Mouse (Mus musculus): ENCODE data around the gene Surf1. TPM values are rescaled to one million over a fixed set of nuclear protein-coding genes. Genes with fewer than 3 reads are reported as not detected.
"Not testable (repeated sequence)": the region's sequence is repeated elsewhere in the genome, so short reads cannot be mapped to it uniquely, and the experiment has no call there.

Surf1 gene
- polyA plus RNA-seq, 1 experiment, result 38.8 TPM

- no peak for TF ChIP-seq CTCF (IDR thresholded peaks at IDR 0.05; ENCODE audit: borderline replicate concordance, insufficient read depth, low read length)
- peak; percentile 73 for TF ChIP-seq POLR2A (IDR thresholded peaks at IDR 0.05; ENCODE audit: low read depth, low read length)
Observed at GRCm38 (mm10) chr2:26902467-26903220, 13.7 kb downstream of the Surf1 start, which contains the start of gene Surf6. Gene Surf6, minus strand, starts transcription at chr2:26902879.

DNA sequence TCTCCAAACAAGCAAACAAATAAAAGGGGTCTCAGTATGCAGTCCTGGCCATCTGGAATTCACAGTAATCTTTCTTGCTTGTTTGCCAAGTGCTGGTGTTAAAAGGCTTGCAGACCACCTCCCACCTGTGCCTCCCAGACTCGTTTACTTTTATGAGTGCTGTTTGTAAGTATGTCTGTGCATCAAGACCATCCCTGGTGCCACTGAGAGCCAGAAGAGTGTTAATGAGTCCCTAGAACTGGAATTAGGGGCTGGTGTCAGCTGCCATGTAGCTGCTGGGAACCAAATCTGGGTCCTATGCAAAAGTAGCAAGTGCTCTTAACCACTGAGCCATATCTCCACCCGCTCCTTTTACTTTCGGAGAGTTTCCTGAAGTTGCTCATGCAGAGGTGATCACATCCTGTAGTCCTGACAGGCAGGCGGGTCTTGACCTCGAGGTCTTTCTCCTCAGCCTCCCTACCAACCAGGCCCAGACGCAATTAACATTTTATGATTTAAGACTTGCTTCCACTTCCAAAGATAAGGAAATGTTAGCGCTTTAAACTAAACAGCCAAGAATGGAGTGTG is 14.4 kb downstream of the Surf1 start:
- Histone ChIP-seq H3K27ac (ENCODE audit: insufficient read depth, low read length) (peak overlapping the region; percentile 38; the same call in 1 of the 2 replicates), H3K4me3 (ENCODE audit: insufficient read depth, low read length) (peak overlapping the region; percentile 89), H3K4me1 (ENCODE audit: control insufficient read depth, insufficient read depth, low read length) (peaks cover 8% of the 10 kb centered on the region; the same call in 1 of the 2 replicates)
- TF ChIP-seq POLR2A (IDR thresholded peaks at IDR 0.05; ENCODE audit: low read depth, low read length) (no peak), CTCF (IDR thresholded peaks at IDR 0.05; ENCODE audit: borderline replicate concordance, insufficient read depth, low read length) (no peak)

More at GRCm38 (mm10) chr2:26902467-26903220, 13.7 kb downstream of the Surf1 start, which contains the start of gene Surf6:
- Histone ChIP-seq H3K4me1 (ENCODE audit: control insufficient read depth, insufficient read depth, low read length) (peaks cover 8% of the 10 kb centered on the region; the same call in 1 of the 2 replicates), H3K27ac (ENCODE audit: insufficient read depth, low read length) (peak within 1 kb of the TSS; percentile 89), H3K4me3 (ENCODE audit: insufficient read depth, low read length) (peak within 1 kb of the TSS; percentile 89)

- H3K4me1 ChIP-seq (ENCODE audit: control insufficient read depth, insufficient read depth, low read length), result peaks cover 8% of the 10 kb centered on the region; the same call in 1 of the 2 replicates
- H3K27ac ChIP-seq (ENCODE audit: insufficient read depth, low read length), result peak overlapping the region; percentile 42; the same call in 1 of the 2 replicates
- TF ChIP-seq CTCF (IDR thresholded peaks at IDR 0.05; ENCODE audit: borderline replicate concordance, insufficient read depth, low read length) (no peak), POLR2A (IDR thresholded peaks at IDR 0.05; ENCODE audit: low read depth, low read length) (no peak)
- H3K4me3 ChIP-seq (ENCODE audit: insufficient read depth, low read length), result no peak overlapping the region
Observed at GRCm38 (mm10) chr2:26900731-26901130, 15.6 kb downstream of the Surf1 start.

- no peak overlapping the region for H3K4me3 ChIP-seq (ENCODE audit: insufficient read depth, low read length)
- peaks cover under 1% of the 10 kb centered on the region; the same call in 1 of the 2 replicates for H3K4me1 ChIP-seq (ENCODE audit: control insufficient read depth, insufficient read depth, low read length)
- no peak overlapping the region for H3K27ac ChIP-seq (ENCODE audit: insufficient read depth, low read length)
- TF ChIP-seq POLR2A (IDR thresholded peaks at IDR 0.05; ENCODE audit: low read depth, low read length), result no peak
- no peak for TF ChIP-seq CTCF (IDR thresholded peaks at IDR 0.05; ENCODE audit: borderline replicate concordance, insufficient read depth, low read length)
Observed at GRCm38 (mm10) chr2:26895898-26896297, 20.4 kb downstream of the Surf1 start.

- not testable (repeated sequence) for H3K4me3 ChIP-seq (ENCODE audit: insufficient read depth, low read length); H3K4me1 ChIP-seq (ENCODE audit: control insufficient read depth, insufficient read depth, low read length); H3K27ac ChIP-seq (ENCODE audit: insufficient read depth, low read length)
Observed at GRCm38 (mm10) chr2:26886170-26886569, 30.2 kb downstream of the Surf1 start.

GRCm38 (mm10) chr2:26885541-26885940 is 30.8 kb downstream of the Surf1 start:
- not testable (repeated sequence) for H3K27ac ChIP-seq (ENCODE audit: insufficient read depth, low read length); H3K4me1 ChIP-seq (ENCODE audit: control insufficient read depth, insufficient read depth, low read length); H3K4me3 ChIP-seq (ENCODE audit: insufficient read depth, low read length)

GRCm38 (mm10) chr2:26878571-26878970 is 37.8 kb downstream of the Surf1 start:
- Histone ChIP-seq H3K27ac (ENCODE audit: insufficient read depth, low read length) (no peak overlapping the region), H3K4me3 (ENCODE audit: insufficient read depth, low read length) (no peak overlapping the region), H3K4me1 (ENCODE audit: control insufficient read depth, insufficient read depth, low read length) (no peaks in the 10 kb centered on the region)
- TF ChIP-seq POLR2A (IDR thresholded peaks at IDR 0.05; ENCODE audit: low read depth, low read length) (no peak), CTCF (IDR thresholded peaks at IDR 0.05; ENCODE audit: borderline replicate concordance, insufficient read depth, low read length) (no peak)

- TF ChIP-seq POLR2A (IDR thresholded peaks at IDR 0.05; ENCODE audit: low read depth, low read length) (no peak), CTCF (IDR thresholded peaks at IDR 0.05; ENCODE audit: borderline replicate concordance, insufficient read depth, low read length) (no peak)
- Histone ChIP-seq H3K27ac (ENCODE audit: insufficient read depth, low read length) (no peak overlapping the region), H3K4me3 (ENCODE audit: insufficient read depth, low read length) (no peak overlapping the region), H3K4me1 (ENCODE audit: control insufficient read depth, insufficient read depth, low read length) (no peaks in the 10 kb centered on the region)
Observed at GRCm38 (mm10) chr2:26870666-26871065, 45.7 kb downstream of the Surf1 start.

- no peak within 1 kb of the TSS for H3K4me3 ChIP-seq (ENCODE audit: insufficient read depth, low read length)
- no peak for TF ChIP-seq POLR2A (IDR thresholded peaks at IDR 0.05; ENCODE audit: low read depth, low read length)
- no peak for TF ChIP-seq CTCF (IDR thresholded peaks at IDR 0.05; ENCODE audit: borderline replicate concordance, insufficient read depth, low read length)
- no peaks in the 10 kb centered on the region for H3K4me1 ChIP-seq (ENCODE audit: control insufficient read depth, insufficient read depth, low read length)
- no peak within 1 kb of the TSS for H3K27ac ChIP-seq (ENCODE audit: insufficient read depth, low read length)
Observed at GRCm38 (mm10) chr2:26864879-26865278, 51.5 kb downstream of the Surf1 start, which contains the start of gene Abo. Gene Abo, minus strand, starts transcription at chr2:26864979.

Other genes starting within 250 kb of the Surf1 start
- gene Lcn4, start 245.2 kb downstream of the Surf1 start, polyA plus RNA-seq (2011; ENCODE audit: insufficient read length, low read depth, missing spikeins), result not detected in 2 replicates
- not detected in 2 replicates for gene Abo, start 51.6 kb downstream of the Surf1 start, polyA plus RNA-seq (2011; ENCODE audit: insufficient read length, low read depth, missing spikeins)
- 21.4 and 23.3 TPM in 2 replicates for gene Surf6, start 13.7 kb downstream of the Surf1 start, polyA plus RNA-seq (2011; ENCODE audit: insufficient read length, low read depth, missing spikeins)
- gene Med22, start 5.9 kb downstream of the Surf1 start, polyA plus RNA-seq (2011; ENCODE audit: insufficient read length, low read depth, missing spikeins), result 25.6 and 26.8 TPM in 2 replicates
- 448 and 480 TPM in 2 replicates for gene Rpl7a, start 5.8 kb downstream of the Surf1 start, polyA plus RNA-seq (2011; ENCODE audit: insufficient read length, low read depth, missing spikeins)
- gene Surf2, start 163 bp downstream of the Surf1 start, polyA plus RNA-seq (2011; ENCODE audit: insufficient read length, low read depth, missing spikeins), result 29.3 and 33.6 TPM in 2 replicates
- 325 and 358 TPM in 2 replicates for gene Surf4, start 17.4 kb upstream of the Surf1 start, polyA plus RNA-seq (2011; ENCODE audit: insufficient read length, low read depth, missing spikeins)
- gene Stkld1, start 17.5 kb upstream of the Surf1 start, polyA plus RNA-seq (2011; ENCODE audit: insufficient read length, low read depth, missing spikeins), result not detected in 2 replicates
- gene Rexo4, start 47.9 kb upstream of the Surf1 start, polyA plus RNA-seq (2011; ENCODE audit: insufficient read length, low read depth, missing spikeins), result 44.3 and 48.8 TPM in 2 replicates
- not detected in 2 replicates for gene Adamts13, start 56.9 kb upstream of the Surf1 start, polyA plus RNA-seq (2011; ENCODE audit: insufficient read length, low read depth, missing spikeins)
- gene Cacfd1, start 93.4 kb upstream of the Surf1 start, polyA plus RNA-seq (2011; ENCODE audit: insufficient read length, low read depth, missing spikeins), result 34.8 and 35.5 TPM in 2 replicates
- 2.4 and 6.0 TPM in 2 replicates for gene Slc2a6, start 111.5 kb upstream of the Surf1 start, polyA plus RNA-seq (2011; ENCODE audit: insufficient read length, low read depth, missing spikeins)
- gene Mymk, start 155.6 kb upstream of the Surf1 start, polyA plus RNA-seq (2011; ENCODE audit: insufficient read length, low read depth, missing spikeins), result not detected in 2 replicates
- gene Adamtsl2, start 162.8 kb upstream of the Surf1 start, polyA plus RNA-seq (2011; ENCODE audit: insufficient read length, low read depth, missing spikeins), result 0.17 and 0.95 TPM in 2 replicates
- gene Fam163b, start 226.0 kb upstream of the Surf1 start, polyA plus RNA-seq (2011; ENCODE audit: insufficient read length, low read depth, missing spikeins), result not detected in 2 replicates
- gene Dbh, start 248.7 kb upstream of the Surf1 start, polyA plus RNA-seq (2011; ENCODE audit: insufficient read length, low read depth, missing spikeins), result not detected in 2 replicates

All from embryonic fibroblast, embryonic 13.5 days (primary cell).